8 mouse cellular contexts compared by ENCODE assay signal in the genomic region with DNA sequence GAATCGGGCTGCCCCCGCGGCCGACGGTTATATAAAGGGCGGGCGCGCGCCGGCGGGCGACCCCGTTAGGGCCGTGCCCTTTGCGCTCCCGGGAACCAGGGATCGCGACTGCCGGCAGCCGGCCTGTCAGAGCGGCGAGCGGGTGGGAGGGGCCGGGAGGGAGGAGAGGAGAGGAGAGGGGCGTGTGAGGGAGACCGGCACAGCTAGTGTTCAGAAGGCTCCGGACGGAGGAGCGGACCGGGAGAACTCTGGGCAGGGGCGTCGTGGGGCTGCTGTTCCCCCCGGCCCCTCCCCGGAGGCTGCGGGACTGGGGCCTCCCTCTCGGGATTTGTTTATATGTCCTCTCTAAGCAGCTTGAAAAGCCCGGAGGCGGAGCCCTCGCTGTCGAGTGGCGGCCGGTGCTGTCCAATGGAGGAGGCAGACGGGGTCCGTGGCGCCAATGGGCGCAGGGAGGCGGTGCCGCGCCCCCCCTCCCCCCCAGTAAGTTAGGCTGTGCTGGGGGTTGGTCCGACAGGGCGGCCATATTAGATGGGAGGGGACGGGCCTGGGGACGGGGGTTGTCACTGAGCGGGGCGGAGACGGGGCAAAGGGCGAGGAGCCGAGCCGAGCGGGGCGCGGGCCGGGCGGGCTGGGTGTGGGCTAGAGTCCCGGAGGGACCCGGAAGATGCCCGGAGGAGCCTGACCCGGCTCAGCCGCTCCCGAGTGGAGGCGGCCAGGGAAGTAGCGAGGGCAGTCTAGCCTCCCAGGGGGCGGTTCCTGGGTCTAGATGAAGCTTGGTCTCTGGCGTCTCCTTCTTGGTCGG. TPM values are rescaled to one million over a fixed set of nuclear protein-coding genes. Genes with fewer than 3 reads are reported as not detected.
A peak's percentile ranks its signal among the peaks of the same experiment; 100 is the strongest.
DNase-seq lines count a peak whose midpoint lies in the region; ATAC-seq and TF ChIP-seq lines count a peak whose summit lies in the region.

No protein-coding gene starts in this region.

- under 1% methylated on average over 75 of the region's 75 CpGs for WGBS in forebrain, embryonic 15.5 days
- under 1% methylated on average over 74 of the region's 75 CpGs for WGBS in lung, adult 2 months

- H3K27me3 ChIP-seq in forebrain, embryonic 15.5 days = no peaks in the 10 kb centered on the region

- 0 out of 4 replicates have a peak, but pooled peaks cover 0 to 1% of the 10 kb centered on the region in 2 experiments for H3K4me1 ChIP-seq in ES-E14 (ENCODE audit: control insufficient read depth in 2 of 2, insufficient read depth in 2 of 2, low read length in 2 of 2, poor library complexity in 1 of 2)
- peaks cover 11% of the 10 kb centered on the region for H3K4me1 ChIP-seq in forebrain, embryonic 15.5 days
- H3K4me1 ChIP-seq in lung, adult 2 months (ENCODE audit: control insufficient read depth, insufficient read depth, low read length) = 0 out of 2 replicates have a peak, but pooled peaks cover 2% of the 10 kb centered on the region

- H3K9ac ChIP-seq in ES-E14 (ENCODE audit: insufficient read depth, low read depth, low read length, poor library complexity, severe bottlenecking) = peak overlapping the region; percentile 83
- peak overlapping the region; percentile 72 for H3K9ac ChIP-seq in forebrain, embryonic 15.5 days (replicated peaks)

- in situ Hi-C loops in ES-E14 (cut with MboI; ENCODE audit: low sequenced_read_pairs in 2 of 2, unreplicated experiment in 2 of 2) = no loop called here

- DNase-seq in ES-E14 (ENCODE audit: low read depth, low spot score) = peak; percentile 93
- peak; percentile 95 for DNase-seq in cerebellum, adult 11-12 months
- DNase-seq in heart, postnatal 25 days (ENCODE audit: low spot score) = peak; percentile 94
- DNase-seq in layer of hippocampus, adult 18-20 months (ENCODE audit: low spot score in 2 of 2) = peak; percentile 93 to 97
- peak; percentile 96 for DNase-seq in lung, adult 2 months
- DNase-seq in thymus, adult 18-20 months = peak; percentile 94 to 96

- no peak for TF ChIP-seq CTCF in lung, adult 2 months (IDR thresholded peaks at IDR 0.05; ENCODE audit: insufficient read depth, low read length)

- peak overlapping the region; percentile 95 to 96 for H3K4me3 ChIP-seq in ES-E14 (ENCODE audit: insufficient read depth in 1 of 2, low read depth in 1 of 2, low read length in 2 of 2, poor library complexity in 1 of 2, severe bottlenecking in 1 of 2)
- peak overlapping the region; percentile 77 for H3K4me3 ChIP-seq in forebrain, embryonic 15.5 days
- peak overlapping the region; percentile 94 for H3K4me3 ChIP-seq in lung, adult 2 months (replicated peaks; ENCODE audit: extremely low read depth, low read depth, low read length)

- intact Hi-C loops in heart, postnatal 25 days (cut with DNase I) = loop anchor here (2.0 to 5.0 kb wide), 2 partner anchors 39 to 54 kb away; a partner anchor contains a TSS

- H3K27ac ChIP-seq in ES-E14 (ENCODE audit: insufficient read depth, low read depth, low read length, poor library complexity, severe bottlenecking) = peak overlapping the region; percentile 82; the same call in 1 of the 2 replicates
- H3K27ac ChIP-seq in forebrain, embryonic 15.5 days (replicated peaks) = peak overlapping the region; percentile 81

- no peaks in the 10 kb centered on the region for H3K9me3 ChIP-seq in ES-E14 (ENCODE audit: control insufficient read depth, insufficient read depth, low read depth, low read length)
- no peaks in the 10 kb centered on the region for H3K9me3 ChIP-seq in forebrain, embryonic 15.5 days

- H3K4me2 ChIP-seq in forebrain, embryonic 15.5 days (replicated peaks) = peak overlapping the region; percentile 69

- H3K36me3 ChIP-seq in ES-E14 (ENCODE audit: control insufficient read depth, insufficient read depth, low read length, poor library complexity, severe bottlenecking) = no peaks in the 10 kb centered on the region
- no peaks in the 10 kb centered on the region for H3K36me3 ChIP-seq in forebrain, embryonic 15.5 days

- ATAC-seq in forebrain, embryonic 15.5 days (replicated peaks) = peak; percentile 98
- peak; percentile 83 for ATAC-seq in neutrophil, adult 5-6 weeks (ENCODE audit: extremely low read depth, insufficient number of reproducible peaks, low FRiP score, poor library complexity, severe bottlenecking)

- peak; percentile 74; the same call in 1 of the 2 replicates for TF ChIP-seq POLR2A in lung, adult 2 months (IDR thresholded peaks at IDR 0.05; ENCODE audit: borderline replicate concordance, extremely low read depth, low read depth, low read length)

TF ChIP-seq in ES-E14, 5 proteins besides CTCF, POLR2A, EP300 and RAD21:
- no peak for TF ChIP-seq MAFK (IDR thresholded peaks at IDR 0.05; ENCODE audit: insufficient read depth, low read depth, low read length)
- TF ChIP-seq CHD2 (IDR thresholded peaks at IDR 0.05; ENCODE audit: low read depth, low read length) = peak; percentile 85

RNA-seq across cellular contexts. Expression of a gene that starts 0.7 kb away (rescaled TPM):
- total RNA-seq in ES-E14 (2012; rRNA removed) = 16.6 and 36.3 TPM in 2 replicates
- polyA plus RNA-seq in forebrain, embryonic 15.5 days (2015; fragmentation: Nextera tagmentation; extraction: Ambion mirVana) = 14.9 and 16.8 TPM in 2 replicates
- 10 to 100 TPM; 65.4 to 72.4 TPM for total RNA-seq in heart, postnatal 25 days (2021)
- total RNA-seq in layer of hippocampus, adult 18-20 months (2021) = 100 to 1,000 TPM; 152 to 159 TPM
- polyA plus RNA-seq in lung, adult 2 months (2012; rRNA removed) = 5.7 and 10.5 TPM in 2 replicates
- total RNA-seq in neutrophil, adult 5-6 weeks (2017) = 181 and 193 TPM in 2 replicates

RNA-seq across cellular contexts. Expression of a gene that starts 53.1 kb away (rescaled TPM):
- total RNA-seq in ES-E14 (2012; rRNA removed) = 252 and 291 TPM in 2 replicates
- polyA plus RNA-seq in forebrain, embryonic 15.5 days (2015; fragmentation: Nextera tagmentation; extraction: Ambion mirVana) = 140 TPM in 2 replicates
- total RNA-seq in heart, postnatal 25 days (2021) = 10 to 100 TPM; 64.5 to 66.4 TPM
- 10 to 100 TPM; 48.7 to 49.2 TPM for total RNA-seq in layer of hippocampus, adult 18-20 months (2021)
- polyA plus RNA-seq in lung, adult 2 months (2012; rRNA removed) = 194 and 219 TPM in 2 replicates
- 252 and 266 TPM in 2 replicates for total RNA-seq in neutrophil, adult 5-6 weeks (2017)

Comparison
In these comparisons a context has a peak if more than half of its experiments do, and no peak if none do; other contexts are left out.
1. Peak in every context shown above with its lines: DNase-seq, ATAC-seq, H3K4me3 ChIP-seq and H3K27ac ChIP-seq.